Comparison of ENCODE assay signal across 21 mouse cellular contexts in genomic region chr6:113592637-113593036, GRCm38 (mm10). TPM values are rescaled to one million over a fixed set of nuclear protein-coding genes. Genes with fewer than 3 reads are reported as not detected.
"Had no signal": no experiment of that assay in that cellular context is flagged by ENCODE, and none has a peak within 500 bp of the region (broad histone marks: within the 10 kb centered on the region; RNA-seq: fewer than 3 reads in every experiment).

No protein-coding gene starts in this region.

- H3K36me3 ChIP-seq: neural tube, embryonic 13.5 days; neural tube, embryonic 15.5 days; stomach, embryonic 15.5 days had no signal

- H3K9me3 ChIP-seq: neural tube, embryonic 13.5 days; neural tube, embryonic 15.5 days; stomach, embryonic 15.5 days had no signal

- H3K9ac ChIP-seq: neural tube, embryonic 13.5 days; neural tube, embryonic 15.5 days; stomach, embryonic 15.5 days had no signal

- H3K27me3 ChIP-seq: neural tube, embryonic 13.5 days; neural tube, embryonic 15.5 days; stomach, embryonic 15.5 days had no signal

- DNase-seq: retina, postnatal 1 day; right cerebral cortex, adult 18-20 months; right cerebral cortex, postnatal 14 days; right cerebral cortex, postnatal 25 days; right cerebral cortex, postnatal 4 days; spleen, adult 18-20 months; thymus, adult 18-20 months; thymus, adult 2 months; thymus, postnatal 14 days; thymus, postnatal 25 days; thymus, postnatal 36 days; thymus, postnatal 4 days had no signal

- H3K27ac ChIP-seq: neural tube, embryonic 13.5 days; neural tube, embryonic 15.5 days; stomach, embryonic 15.5 days; stomach, postnatal 0 days had no signal

- H3K4me2 ChIP-seq: neural tube, embryonic 13.5 days; neural tube, embryonic 15.5 days; stomach, embryonic 15.5 days had no signal

- H3K4me1 ChIP-seq: neural tube, embryonic 13.5 days; neural tube, embryonic 15.5 days; stomach, embryonic 15.5 days had no signal

- H3K4me3 ChIP-seq: neural tube, embryonic 13.5 days; neural tube, embryonic 15.5 days; stomach, embryonic 15.5 days had no signal

RNA-seq across cellular contexts. Expression of gene Fancd2os, which starts 7.9 kb away (rescaled TPM):
- total RNA-seq: neutrophil, adult 5-6 weeks had no signal
- polyA plus RNA-seq: neural tube, embryonic 14.5 days; neural tube, embryonic 15.5 days; small intestine, adult 2 months; spleen, adult 2 months; stomach, postnatal 0 days; thymus, adult 2 months; urinary bladder, adult 2 months had no signal
